Mouse (Mus musculus) lung, postnatal 36 days (tissue): Measurements from ENCODE around the gene Cops7a.
A peak's percentile ranks its signal among the peaks of the same experiment; 100 is the strongest.

ENCODE experiments used
- DNase-seq: peaks from one replicate; pipeline ENCODE4 v3.0.0; 2022; ENCODE audit warnings: mixed read lengths

Cops7a gene

DNA sequence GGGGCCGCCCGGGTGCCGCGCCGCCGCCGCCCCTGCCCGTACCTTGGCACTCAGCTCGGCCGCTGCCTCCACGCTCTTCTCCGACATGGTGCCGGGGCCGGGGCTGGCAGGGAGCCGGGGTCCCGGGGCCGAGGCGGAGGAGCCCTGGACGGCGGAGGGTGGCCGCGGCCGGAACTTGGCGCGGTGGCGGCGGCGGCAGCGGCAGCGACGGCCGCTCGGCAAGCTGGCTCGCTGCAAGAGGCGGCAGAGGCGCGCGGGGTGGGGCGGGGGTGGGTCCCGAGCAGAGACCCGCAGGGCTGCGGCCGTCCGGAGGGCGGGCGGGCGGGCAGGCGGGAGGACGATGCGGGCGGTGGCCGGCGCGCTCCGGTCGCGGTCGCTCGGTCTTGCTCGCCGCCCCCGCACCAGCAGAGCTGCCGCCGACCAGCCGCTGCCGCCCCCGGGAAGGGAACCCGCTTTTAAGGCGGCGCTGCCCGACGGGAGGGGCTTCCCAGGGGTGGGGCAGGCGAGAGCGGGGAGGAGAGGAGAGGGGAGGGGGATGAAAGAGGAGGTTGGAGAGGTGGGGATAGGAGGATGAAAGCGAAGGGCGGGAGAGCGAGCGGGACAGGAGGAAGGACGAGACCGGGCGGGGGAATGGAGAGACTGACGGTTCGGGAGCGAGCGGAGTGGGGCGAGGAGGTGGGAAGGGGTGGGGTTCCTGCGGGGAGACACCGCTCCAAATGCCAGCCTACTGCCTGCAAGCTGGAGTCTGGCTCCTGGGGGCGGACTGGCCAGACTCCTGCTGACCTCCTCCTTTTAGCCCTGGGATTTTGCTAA, 47.6 kb downstream of the Cops7a start:
- peak; percentile 95 for DNase-seq

DNA sequence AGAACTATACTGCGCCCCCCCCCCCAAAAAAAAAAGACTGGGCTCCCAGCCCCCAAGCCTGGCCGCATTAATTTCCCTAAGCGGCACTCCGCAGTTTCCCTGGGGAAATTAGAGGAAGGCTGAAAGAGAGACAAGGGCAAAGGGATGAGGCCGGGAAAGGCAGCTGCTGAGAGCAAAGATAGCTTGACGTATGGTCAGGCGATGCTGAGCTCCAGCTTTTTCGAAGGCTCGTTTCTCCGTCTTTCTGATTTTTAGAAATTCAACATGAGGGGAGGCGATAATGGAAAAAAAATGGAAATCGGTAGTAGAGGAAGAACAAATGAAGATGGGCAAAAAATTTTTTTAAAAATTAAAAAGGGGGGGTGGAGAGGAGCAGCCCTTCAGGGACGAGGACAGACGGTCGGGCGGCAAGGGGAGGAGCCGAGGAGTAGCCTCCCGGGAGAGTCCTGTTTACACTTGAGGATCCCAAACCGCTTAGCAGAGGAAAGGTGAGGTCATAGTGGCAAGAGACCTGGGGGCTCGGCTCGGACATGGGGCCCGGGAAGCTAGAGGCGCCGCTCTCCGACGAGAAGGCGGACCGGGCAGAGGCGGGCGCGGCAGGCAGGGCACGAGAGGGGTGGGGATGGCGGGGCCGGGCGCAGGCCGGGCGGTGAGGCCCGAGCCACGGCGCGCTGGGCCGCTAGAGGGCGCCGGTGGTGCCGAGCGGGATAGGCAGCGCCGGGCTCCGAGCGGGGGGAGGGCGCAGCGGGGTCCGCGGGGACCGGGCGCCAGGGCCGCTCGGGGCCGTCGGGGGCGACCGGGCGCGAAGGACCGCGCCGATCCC, 48.4 kb downstream of the Cops7a start:
- peak; percentile 93 for DNase-seq

DNA sequence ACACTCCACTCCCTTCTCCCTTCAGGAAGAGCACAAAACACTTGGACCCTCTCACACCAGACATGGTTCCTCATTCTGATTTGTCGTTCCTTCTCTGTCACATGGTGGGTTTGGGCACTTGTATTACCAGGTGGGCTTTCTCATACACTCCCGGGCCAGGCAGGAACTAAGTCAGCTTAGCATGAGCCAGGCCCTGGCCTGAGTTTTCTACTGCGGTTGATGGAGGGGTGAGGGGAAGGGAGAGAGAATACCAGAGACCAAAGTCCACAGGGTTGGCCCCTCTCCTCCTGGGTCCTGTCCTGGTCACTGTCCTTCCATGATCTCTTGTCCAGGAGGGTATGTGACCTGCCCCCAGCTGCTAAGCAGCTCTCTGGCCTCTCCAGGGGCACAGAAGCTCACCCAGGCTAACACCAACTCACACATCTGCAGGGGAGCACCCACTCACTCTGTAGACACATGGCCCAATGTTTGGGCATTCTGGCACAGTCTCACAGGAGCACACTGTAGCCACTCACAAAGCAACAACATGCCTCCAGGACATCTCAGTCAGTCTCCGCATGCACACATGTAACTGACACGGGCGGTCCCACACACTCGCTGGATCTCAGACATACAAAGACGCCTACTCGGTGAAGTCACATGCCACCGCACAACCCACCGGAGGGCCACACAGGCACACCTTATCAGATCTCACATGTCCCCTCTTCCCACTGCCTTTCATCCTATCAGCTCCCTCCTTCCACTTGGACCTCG, 49.2 kb downstream of the Cops7a start:
- DNase-seq: peak; percentile 44

DNA sequence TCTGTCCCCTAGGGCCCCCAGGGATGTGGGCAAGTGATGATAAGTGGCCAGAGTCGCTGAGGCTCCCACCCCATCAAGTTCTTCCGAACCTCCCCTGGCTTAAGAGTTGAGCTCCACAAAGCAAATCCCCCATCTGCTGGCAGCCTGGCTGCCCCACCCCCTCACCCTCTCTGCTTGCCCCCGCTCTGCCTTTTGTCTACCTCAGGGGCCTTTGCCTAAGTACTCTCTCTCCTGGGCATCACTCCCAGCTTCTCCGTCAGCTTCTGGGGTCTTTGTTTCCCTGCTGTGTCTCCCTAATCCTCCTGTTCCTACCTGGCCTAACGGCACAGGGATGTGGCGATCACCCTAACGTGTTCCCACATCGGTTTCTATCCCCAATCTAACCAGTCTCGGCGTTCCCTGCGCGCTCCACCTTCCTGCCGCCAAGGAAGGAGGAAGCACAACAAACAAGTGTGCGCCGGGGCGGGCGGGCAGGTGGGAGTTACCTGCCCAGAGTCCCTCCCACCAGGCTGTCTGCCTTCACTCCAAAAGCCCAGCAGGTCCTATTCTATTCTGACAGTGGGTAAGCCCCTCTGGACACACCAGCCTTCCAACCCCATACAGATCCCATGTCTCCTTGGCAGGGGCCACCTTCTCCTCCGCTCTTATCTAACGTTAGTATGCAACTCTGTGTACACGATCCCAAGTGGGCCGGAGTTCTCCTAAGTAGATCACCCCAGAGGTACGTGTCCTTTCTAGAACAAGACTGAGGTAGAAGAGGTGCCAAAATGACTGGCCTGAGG, 50.0 kb downstream of the Cops7a start:
- peak; percentile 68 for DNase-seq

DNA sequence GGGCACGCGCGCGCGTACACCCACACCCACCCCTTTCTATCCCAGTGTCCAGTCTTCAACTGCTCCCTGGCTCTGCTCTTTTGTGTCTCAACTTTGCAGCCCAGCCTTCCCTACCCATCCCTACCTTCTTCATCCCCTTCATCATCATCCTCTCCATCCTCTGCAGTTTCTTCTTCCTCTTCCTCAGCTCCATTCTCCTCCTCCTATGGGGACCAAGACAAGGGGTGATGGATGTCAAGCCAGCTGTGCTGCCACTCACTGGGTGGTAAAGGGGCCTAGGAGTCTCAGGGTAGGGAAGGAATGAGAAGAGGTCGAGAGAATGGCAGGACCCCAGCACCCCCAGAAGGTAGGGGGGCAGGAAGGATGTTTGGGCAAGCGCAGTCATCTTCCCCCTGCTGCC, 50.8 kb downstream of the Cops7a start:
- DNase-seq: no peak

DNA sequence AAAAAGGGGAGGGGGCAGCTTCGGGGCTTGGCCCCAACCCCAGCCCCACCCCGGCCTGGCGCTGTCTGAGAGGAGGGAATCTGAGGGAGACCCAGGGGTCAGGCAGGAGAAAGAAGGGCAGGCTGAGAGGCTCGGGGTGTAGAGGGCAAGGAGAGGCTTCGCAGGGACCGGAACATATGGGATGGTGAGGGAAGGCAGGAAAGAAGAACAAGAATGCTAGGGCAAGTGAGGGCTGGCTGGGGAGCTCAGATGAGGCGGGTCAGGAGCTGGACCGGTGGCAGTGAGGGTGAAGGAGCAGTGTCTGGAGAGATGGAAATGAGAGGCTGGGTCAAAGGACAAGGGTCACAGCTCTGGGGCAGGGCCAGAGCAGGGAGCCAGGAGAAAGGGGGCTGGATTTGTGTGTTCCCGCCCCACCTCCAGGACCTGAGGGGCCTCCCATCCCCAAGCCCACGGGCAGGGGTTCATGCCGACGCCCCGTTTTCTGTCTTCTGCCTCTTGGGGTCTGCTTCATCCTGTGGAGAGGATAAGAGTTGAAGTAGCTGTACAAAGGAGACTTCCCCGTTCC, 51.5 kb downstream of the Cops7a start:
- no peak for DNase-seq

DNA sequence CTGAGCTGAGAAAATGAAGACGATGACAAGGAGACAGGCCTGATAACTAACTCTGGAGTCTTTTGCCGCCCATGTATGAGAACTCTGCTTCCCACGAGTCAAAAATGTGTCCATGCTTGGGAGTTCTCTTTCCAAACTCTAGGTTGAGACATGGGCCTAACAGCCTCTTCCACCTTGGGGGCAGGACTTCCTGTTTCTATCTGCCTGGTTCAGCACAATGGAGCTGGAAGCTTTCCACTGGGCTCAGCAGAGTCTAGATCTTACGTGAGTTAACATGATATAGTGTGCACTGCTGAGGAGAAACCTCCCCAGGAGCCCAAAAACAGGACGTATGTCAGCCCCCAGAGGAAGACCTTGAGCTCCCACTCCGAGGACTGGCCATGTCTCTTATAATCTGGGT, 52.1 kb downstream of the Cops7a start:
- DNase-seq: peak; percentile 39

DNA sequence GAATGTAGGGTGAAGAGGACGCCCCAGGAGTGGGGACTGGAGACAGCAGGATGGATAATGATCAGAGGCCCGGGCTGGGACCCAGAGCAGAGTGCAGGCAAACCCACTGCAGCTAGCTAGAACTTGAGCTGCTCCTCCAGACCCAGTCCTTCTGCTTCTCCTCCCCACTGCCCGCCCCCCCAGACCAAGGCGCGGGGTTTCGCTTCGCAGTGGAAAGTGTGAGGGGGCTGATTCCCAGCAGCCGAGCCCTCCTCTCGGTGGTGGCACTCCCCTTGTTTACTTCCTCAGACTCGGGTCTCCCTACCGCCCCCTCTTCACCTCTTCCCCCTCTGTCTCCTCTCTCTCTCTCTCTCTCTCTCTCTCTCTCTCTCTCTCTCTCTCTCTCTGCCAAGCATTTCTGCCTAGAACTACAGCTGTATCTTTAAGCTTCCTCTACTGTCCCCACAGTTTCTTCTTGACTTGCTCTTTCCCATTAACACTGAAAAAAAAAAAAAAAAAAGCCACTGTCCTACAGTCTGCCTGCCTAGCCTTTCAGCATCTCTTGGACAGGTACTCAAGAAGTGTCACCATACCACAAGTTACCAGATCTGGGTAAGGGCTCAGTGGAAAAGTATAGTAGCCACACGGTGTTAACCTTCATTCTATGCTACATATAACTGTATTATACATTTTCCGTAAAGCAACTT, 53.7 kb downstream of the Cops7a start, which contains the start of gene Lag3:
TSS of gene Lag3 (minus strand) at position 173 of the 686 bp plus-strand sequence.
- no peak for DNase-seq

DNA sequence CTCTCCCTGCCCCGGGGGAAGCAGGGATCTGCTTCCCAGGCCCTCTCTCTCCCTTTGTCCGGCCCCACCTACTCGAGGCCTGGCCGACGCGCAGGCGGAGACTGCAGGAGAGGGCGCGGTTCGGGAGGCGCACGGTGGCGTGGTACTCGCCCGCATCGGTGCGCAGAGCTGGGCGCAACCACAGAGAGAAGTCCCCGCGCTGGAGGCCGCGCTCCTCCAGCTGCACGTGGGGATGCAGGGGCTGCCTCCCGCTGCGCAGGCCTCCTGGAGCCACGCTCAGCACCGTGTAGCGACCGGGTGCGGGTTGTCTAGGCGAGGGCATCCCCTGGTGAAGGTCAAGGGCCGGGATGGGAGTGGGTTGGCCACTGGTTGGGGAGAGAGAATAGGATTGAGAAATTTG, 55.3 kb downstream of the Cops7a start:
- no peak for DNase-seq
